Mouse (Mus musculus) lung, postnatal 0 days (tissue): ENCODE measurements at regions not wholly inside any gene's neighbourhood (a gene's known extent, or its start where the extent isn't known, plus 50 kb on each side); places are given as distances from the start of the nearest gene placed in this dataset.

Source experiments
- CTCF ChIP-seq: IDR thresholded peaks from 2 replicates; pipeline ENCODE4 v1.5.1; 2016; ENCODE audit warnings: antibody characterized with exemption, mild to moderate bottlenecking
- EP300 ChIP-seq: IDR thresholded peaks from 2 replicates; pipeline ENCODE4 v1.6.1; 2016; ENCODE audit warnings: antibody characterized with exemption, mild to moderate bottlenecking, control low read depth

- TF ChIP-seq EP300: no peak
- TF ChIP-seq CTCF: no peak
Measured at GRCm38 (mm10) chr16:57970956-57971355, 216.4 kb upstream of the Col8a1 start.
